Mouse (Mus musculus): ENCODE results near the gene Gltp.

Gene Gltp

DNA sequence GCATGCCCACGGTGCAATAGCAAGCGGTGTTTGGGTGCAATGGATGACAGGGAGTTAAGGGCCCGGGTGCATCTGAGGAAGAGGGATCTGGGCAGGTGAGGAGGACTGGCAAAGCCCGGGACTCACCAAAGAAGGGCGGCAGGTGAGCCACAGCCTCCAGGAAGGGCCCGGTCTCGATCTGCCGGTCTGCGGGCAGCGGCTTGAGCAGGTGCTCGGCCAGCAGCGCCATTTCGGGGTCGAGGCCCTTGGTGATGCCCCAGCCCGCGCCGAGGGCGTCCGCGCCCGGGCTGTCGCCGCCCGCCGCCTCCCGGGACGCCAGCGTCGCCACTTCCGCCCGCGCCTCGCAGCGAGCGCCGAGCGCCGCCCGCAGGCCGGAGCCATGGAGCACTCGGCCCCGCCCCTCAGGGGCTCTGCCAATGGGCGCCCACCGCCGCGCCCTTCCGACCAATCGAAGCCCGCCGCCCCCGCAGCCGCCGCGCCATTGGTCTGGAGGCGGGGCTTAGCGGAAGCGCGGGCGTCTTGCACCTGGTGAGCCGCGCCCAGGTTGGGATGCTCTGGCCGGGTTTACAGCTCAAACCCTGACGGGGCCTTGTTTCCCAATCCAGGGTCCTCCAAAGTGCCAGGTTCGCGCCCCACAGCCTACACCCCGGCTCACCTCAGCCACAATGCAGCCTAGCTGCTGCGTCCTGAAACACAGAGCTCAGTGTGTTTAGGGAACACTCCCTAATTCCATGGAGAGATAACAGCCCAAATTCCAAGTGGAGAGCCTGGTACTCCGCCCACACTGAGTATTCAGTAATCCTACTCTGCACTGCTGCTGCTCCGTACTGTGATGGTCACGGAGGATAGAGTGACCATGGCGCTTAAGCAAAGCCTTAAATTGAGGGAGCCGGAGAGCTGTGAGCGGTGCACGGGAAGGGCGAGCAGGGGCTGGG lies at the start of gene Gltp:
Gene Gltp (minus strand): TSS at position 352 of the 935 bp plus-strand sequence.
- peak; percentile 95 to 96 for DNase-seq

DNA sequence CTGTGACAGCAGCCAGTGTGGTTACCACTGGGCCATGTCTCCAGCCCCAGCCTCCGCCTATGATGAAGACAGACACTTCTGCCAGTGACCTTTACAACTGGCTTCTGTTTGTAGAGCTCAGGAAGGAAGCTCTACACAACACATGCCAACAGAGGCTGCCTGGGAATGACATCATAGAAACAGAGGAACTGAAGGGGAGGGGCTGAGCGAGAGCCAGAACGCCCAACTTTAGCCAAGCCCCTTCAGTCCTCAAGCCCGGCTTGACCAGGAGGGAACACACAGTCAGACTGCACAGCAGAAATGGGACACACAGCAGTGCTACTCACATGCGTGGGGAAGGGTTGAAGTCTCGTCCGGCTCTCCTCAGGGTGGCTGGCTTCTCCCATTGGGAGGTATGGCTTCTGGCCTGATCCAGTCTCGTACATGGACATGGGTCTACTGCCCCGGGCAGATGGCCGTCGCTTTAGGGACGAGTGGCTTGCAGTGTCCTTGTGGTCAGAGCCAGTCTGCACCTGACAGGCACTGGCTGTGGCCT lies 48.0 kb upstream of the Gltp start:
- peak; percentile 61 to 73 for DNase-seq

- DNase-seq: peak; percentile 79 to 85
These were observed 46.5 kb upstream of the Gltp start for GRCm38 (mm10) chr5:114737090-114737887.

DNA sequence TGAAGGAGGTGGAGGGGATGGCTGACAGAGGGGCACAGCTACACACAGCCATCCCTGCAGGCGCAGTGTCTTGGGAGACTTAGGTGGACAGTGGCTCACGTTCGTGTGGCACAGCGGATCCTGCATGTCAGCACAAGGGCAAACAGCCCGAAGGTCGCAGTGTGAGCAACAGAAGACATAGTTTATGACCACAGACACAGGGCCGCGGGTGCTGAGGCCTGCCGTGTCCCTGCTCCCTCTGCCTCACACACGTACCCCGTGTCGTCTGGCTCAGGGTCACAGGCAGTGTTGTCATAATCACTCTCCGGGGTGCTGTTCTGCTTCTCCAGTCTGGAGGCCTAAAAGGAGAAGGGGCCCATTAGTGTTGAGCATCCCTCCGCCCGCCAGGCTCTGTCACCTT lies 42.8 kb upstream of the Gltp start:
- DNase-seq: no peak

DNA sequence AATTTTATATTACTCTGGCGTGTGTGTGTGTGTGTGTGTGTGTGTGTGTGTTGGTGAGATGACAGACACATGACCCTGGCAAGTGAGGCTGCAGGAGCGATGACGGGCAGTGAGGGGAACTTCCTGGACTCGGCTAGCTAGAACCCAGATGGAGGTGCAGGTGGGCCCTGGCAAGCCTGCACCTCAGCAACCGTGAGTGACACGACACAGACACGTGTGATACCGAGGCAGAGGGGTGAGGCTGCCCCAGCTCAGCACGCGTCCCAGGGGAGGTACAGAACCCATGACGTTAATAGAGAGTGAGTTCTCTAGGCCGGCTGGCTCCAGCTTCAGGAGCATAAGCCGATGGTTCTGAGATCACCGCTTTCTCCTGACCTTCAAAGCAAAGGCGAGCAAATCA lies 41.2 kb upstream of the Gltp start:
- peak; percentile 53 to 69 for DNase-seq

DNA sequence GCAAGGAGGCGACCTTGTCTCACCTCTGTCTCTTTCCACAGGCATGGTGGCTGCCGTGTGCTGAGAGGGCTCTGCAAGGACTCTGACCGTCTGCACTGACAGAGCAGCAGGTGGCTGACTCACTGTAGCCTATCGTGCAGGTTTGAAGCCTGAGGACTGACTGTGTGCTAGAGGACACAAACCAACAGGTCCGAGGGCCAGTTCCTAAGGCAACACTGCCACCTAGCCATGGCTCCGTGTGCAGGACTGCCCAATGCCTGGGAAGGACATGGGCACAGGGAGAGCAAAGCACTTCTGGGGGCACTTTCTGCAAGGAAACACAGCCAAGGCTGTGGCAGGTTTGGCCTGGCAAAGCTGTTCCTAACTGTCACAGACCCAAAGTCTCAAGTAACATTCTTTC lies 40.7 kb upstream of the Gltp start:
- peak; percentile 40 to 41 for DNase-seq

DNA sequence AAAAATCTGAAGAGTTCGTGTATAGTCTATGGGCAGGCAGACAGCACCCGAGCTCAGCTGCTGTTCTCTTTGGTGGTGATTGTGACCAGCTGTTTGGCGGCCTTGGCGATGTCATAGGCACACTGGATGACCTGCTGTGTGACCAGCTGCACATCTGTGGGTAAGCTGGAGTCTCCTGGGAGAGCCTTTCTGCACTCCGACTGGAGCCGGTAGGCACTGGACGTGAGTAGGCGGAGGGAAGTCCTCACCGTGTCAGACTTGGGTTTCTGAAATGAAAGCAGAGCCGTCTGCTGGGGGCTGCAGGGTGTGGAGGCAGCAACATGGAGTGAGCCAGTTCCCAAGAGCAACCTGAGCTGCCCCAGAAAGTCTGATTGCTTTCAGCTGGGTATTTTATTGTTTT lies 39.3 kb upstream of the Gltp start:
- DNase-seq: no peak

DNA sequence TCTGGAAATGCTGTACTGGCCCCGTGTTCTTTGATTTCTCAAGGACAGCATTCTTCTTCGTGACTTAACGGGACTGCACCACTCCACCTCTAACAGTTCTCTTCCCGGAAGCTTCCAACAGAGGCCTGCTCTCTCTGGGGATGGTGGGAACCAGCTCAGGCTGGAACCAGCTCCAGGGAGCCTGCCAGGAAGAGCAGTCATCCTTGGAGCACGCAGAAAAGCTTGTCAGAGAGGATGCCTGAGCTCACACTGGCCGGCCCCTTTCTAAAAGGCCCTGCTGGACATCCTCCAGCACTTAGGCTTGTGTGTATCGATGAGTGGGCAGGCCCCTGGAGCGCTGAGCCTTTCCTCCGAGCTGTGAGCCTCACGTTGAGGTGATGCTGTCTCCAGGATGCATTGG lies 37.4 kb upstream of the Gltp start:
- DNase-seq: peak; percentile 16 to 44

DNA sequence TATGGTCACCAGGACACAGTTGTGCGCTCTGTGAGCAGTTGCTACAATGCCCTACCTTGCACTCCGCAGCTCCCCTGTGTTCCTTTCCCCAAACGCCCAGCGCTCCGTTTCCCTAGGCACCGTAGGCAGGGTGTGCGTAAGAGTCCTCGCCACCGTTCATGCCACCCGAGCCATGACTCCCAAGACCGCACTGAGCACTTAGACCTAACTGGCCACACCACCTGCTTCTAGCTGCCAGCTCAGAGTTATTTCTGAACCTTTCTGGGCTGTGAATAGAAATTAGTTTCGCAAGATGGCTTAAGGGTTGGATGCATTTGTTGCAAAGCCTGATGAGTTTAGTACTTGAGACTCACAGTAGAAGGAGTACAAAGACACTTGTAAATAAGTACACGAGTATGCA lies 32.1 kb upstream of the Gltp start:
- no peak for DNase-seq

GRCm38 (mm10) chr5:114721969-114722368 lies 31.2 kb upstream of the Gltp start:
- no peak for DNase-seq

GRCm38 (mm10) chr5:114720784-114721183 lies 30.0 kb upstream of the Gltp start:
- DNase-seq: no peak

DNA sequence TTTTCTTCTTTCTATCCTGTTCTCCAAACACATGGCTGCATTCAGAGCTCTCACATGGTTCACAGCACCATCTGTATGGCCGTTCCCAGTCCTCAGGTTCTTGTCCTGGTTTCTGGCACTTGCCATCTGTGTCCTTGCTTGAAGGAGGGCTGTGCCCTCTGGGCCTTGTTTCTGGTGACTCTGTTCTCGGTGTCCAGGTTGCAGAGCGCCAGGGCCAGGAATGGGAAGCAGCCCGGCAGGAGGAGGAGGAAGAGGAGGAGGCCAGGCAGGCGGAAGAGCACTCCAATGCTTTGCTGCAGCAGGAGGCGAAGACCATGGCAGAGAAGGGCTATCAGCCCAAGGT lies 29.1 kb upstream of the Gltp start:
- no peak for DNase-seq

DNA sequence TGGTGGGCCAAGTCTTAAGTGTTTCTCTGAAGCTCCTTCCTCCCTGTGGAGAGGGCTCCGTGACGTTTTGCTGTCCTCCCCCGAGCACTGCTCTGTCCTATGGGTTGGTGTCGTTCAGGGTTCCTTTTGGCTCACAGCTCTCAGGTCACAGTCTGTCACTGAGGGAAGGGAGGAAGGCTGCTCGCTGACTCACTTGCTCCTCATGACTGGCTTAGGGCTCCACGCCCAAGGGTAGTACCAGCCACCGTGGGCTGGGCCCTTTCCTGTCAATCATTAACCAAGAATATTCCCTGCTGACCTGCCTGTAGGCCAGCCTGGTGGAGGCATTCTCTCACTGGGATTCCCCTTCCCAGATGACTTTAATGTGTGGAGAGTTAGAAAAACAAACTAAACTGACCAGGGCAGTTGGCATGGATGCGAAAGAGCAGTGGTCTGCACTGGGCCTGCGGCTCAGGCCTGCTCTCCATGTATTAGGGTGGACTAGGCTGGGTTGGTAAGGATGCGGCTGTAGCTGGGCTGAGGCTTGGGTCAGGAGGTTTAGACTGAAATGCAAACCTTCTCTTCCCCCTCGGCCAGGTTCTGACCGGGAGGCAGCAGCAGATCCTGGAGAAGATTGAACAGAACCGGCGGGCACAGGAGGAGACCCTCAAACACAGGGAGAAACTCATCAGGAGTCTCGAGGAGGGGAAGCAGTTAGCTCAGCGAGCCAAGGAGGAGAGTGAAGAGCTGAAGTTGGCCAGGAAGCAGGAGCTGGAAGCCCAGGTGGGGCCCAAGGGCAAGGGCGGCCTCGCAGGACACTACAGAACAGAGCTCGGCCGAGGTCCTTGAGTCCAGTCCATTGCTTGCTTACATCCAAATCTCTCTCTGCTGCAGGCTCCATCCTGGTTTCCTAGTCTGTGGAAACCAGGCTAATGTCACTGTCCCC lies 28.5 kb upstream of the Gltp start:
- DNase-seq: peak; percentile 70 to 75

DNA sequence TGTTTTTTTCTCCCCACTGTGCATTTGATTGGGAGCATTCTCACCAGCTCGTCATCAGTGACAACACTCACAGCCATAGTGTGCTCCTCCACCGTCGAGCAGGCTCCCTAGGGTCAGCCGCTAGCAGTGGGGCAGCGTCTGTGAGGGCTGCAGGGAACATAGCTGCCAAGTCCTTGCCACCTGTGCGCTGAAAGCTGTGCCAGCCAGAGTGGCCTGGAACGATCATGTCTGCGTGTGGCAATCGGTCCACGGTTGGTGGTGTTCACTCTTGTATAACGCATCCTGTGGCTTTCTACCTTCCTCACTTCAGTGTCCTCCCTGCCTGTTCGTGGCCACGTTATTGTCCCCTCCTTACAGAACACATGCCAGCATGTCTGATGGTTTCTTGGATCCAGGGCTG lies 27.7 kb upstream of the Gltp start:
- DNase-seq: peak; percentile 89 to 95

GRCm38 (mm10) chr5:114717937-114718336 lies 27.2 kb upstream of the Gltp start:
- DNase-seq: peak in 1 of 2 experiments; percentile 58

GRCm38 (mm10) chr5:114717292-114717691 lies 26.5 kb upstream of the Gltp start:
- no peak for DNase-seq

- DNase-seq: peak in 1 of 2 experiments; percentile 68
These were observed 23.8 kb upstream of the Gltp start for GRCm38 (mm10) chr5:114714551-114714950.

GRCm38 (mm10) chr5:114709357-114709756 lies 18.6 kb upstream of the Gltp start:
- DNase-seq: no peak

- DNase-seq: peak; percentile 81 to 86
These were observed 17.7 kb upstream of the Gltp start for GRCm38 (mm10) chr5:114708491-114708890.

DNA sequence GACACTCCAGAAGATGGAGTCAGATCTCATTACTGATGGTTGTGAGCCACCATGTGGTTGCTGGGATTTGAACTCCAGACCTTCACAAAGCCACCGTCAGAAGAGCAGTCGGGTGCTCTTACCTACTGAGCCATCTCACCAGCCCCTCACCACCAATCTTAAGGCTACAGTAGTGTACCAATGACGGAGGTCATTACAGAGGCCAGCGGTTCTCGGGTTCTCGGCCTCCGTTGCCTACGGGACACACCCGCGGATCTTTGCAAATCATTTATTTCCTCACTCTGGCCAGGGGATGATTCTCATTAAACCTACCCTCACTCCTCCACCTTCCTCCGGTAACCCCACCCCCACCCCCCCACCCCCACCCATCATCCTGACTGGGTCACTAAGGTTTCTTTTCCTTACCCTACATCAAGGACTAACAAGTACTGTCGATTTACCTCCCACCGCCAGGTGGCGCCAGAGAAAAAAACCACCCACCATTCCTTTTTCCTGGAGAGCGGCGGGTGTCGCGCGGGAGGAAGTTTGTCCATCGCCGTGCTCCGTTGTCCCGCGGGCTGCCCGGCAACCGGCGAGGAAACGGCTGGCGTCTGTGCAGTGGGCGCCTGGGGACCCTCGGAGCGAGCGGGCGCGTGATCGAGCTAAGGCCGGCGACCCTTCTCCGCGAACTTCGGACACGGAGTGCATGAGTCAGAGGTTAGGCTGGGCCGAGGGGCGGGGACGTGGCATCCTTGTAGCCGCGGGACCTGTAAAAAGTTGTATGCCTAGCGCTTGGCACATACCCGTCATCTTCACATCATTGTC lies 16.7 kb upstream of the Gltp start, which contains the start of gene Tchp:
Gene Tchp (plus strand): TSS at position 496 of the 804 bp plus-strand sequence.
- DNase-seq: peak; percentile 97 to 98

Data from cerebellum, postnatal 14 days (tissue).